Mouse (Mus musculus) fat pad, adult 2 months (tissue): ENCODE measurements around the gene Mthfd2l.

Source experiments
- DNase-seq: peaks from one replicate; pipeline ENCODE4 v3.0.0-alpha.2; 2011; ENCODE audit warnings: low read depth, low spot score; ENCODE audit errors: extremely low read depth

Gene Mthfd2l

GRCm38 (mm10) chr5:90930971-90931851 lies at the start of gene Mthfd2l:
Gene Mthfd2l (plus strand): TSS chr5:90931117.
- no peak for DNase-seq

GRCm38 (mm10) chr5:90881682-90882081 lies 49.2 kb upstream of the Mthfd2l start:
- peak; percentile 67 for DNase-seq

GRCm38 (mm10) chr5:90882146-90882545 lies 48.8 kb upstream of the Mthfd2l start:
- no peak for DNase-seq

GRCm38 (mm10) chr5:90884628-90885242 lies 46.2 kb upstream of the Mthfd2l start:
- no peak for DNase-seq

- DNase-seq = no peak
Observed at GRCm38 (mm10) chr5:90888661-90889060, 42.3 kb upstream of the Mthfd2l start.

- no peak for DNase-seq
Observed at GRCm38 (mm10) chr5:90890519-90891463, 40.1 kb upstream of the Mthfd2l start, which contains the start of gene Cxcl1. Gene Cxcl1 (plus strand): TSS chr5:90891241.

- DNase-seq = no peak
Observed at GRCm38 (mm10) chr5:90891464-90891813, 39.5 kb upstream of the Mthfd2l start.

- no peak for DNase-seq
Observed at GRCm38 (mm10) chr5:90894231-90894630, 36.7 kb upstream of the Mthfd2l start.

- DNase-seq = no peak
Observed at GRCm38 (mm10) chr5:90897429-90897828, 33.5 kb upstream of the Mthfd2l start.

GRCm38 (mm10) chr5:90899308-90899707 lies 31.6 kb upstream of the Mthfd2l start:
- DNase-seq = no peak

GRCm38 (mm10) chr5:90900147-90900546 lies 30.8 kb upstream of the Mthfd2l start:
- no peak for DNase-seq

GRCm38 (mm10) chr5:90900688-90901087 lies 30.2 kb upstream of the Mthfd2l start:
- DNase-seq = no peak

- DNase-seq = no peak
Observed at GRCm38 (mm10) chr5:90902380-90903260, 28.3 kb upstream of the Mthfd2l start.

GRCm38 (mm10) chr5:90903339-90904020 lies 27.4 kb upstream of the Mthfd2l start, which contains the start of gene Cxcl2:
Gene Cxcl2 (plus strand): TSS chr5:90903871.
- no peak for DNase-seq

GRCm38 (mm10) chr5:90908983-90909382 lies 21.9 kb upstream of the Mthfd2l start:
- DNase-seq = no peak

- DNase-seq = peak; percentile 68
Observed at GRCm38 (mm10) chr5:90919495-90919894, 11.4 kb upstream of the Mthfd2l start.

GRCm38 (mm10) chr5:90922958-90923357 lies 8.0 kb upstream of the Mthfd2l start:
- peak; percentile 88 for DNase-seq

- DNase-seq = no peak
Observed at GRCm38 (mm10) chr5:90930546-90930945, 371 bp upstream of the Mthfd2l start.

GRCm38 (mm10) chr5:90931911-90932310 lies 994 bp downstream of the Mthfd2l start:
- DNase-seq = no peak

- DNase-seq = peak; percentile 76
Observed at GRCm38 (mm10) chr5:90936706-90937105, 5.8 kb downstream of the Mthfd2l start.
